Mouse (Mus musculus): ENCODE measurements around the gene Klhl29.

GRCm38 (mm10) chr12:5203385-5203784 lies 172.1 kb downstream of the Klhl29 start:
- TF ChIP-seq CTCF (IDR thresholded peaks at IDR 0.05; ENCODE audit: control insufficient read depth, insufficient read depth, insufficient replicate concordance, low read depth, low read length) (no peak), POLR2A (IDR thresholded peaks at IDR 0.05; ENCODE audit: control insufficient read depth, low read depth, low read length) (no peak)

All from testis, adult 2 months (tissue).